Mouse (Mus musculus): ENCODE results near the gene Hsd11b1. TPM values are rescaled to one million over a fixed set of nuclear protein-coding genes. Genes with fewer than 3 reads are reported as not detected.

The Hsd11b1 gene
- total and polyA plus RNA-seq, 3 experiments, result not detected

GRCm38 (mm10) chr1:193238426-193238825, 25.4 kb downstream of the Hsd11b1 start:
- Histone ChIP-seq H3K27ac (ENCODE audit: control insufficient read depth, low read depth, low read length) (no peak overlapping the region), H3K4me3 (ENCODE audit: control insufficient read depth in 1 of 2, insufficient read depth in 1 of 2, low read depth in 2 of 2, low read length in 2 of 2) (no peak overlapping the region), H3K79me2 (ENCODE audit: control insufficient read depth, insufficient read depth, low read length, poor library complexity) (no peaks in the 10 kb centered on the region), H3K9me3 (replicated peaks; ENCODE audit: insufficient read depth, low read length) (no peaks in the 10 kb centered on the region), H3K27me3 (ENCODE audit: control insufficient read depth in 1 of 2, insufficient read depth in 2 of 2, low read length in 2 of 2) (peaks cover 0 to 4% of the 10 kb centered on the region in 2 experiments; a peak in 2 of 4 replicates), H3K4me1 (ENCODE audit: control insufficient read depth in 1 of 2, insufficient read depth in 2 of 2, low read length in 2 of 2) (no peaks in the 10 kb centered on the region), H3K36me3 (ENCODE audit: control insufficient read depth in 1 of 2, insufficient read depth in 2 of 2, low read length in 2 of 2) (no peaks in the 10 kb centered on the region), H3K9ac (ENCODE audit: control insufficient read depth, low read depth, low read length, poor library complexity, severe bottlenecking) (no peak overlapping the region)
- no peak for TF ChIP-seq ZNF384 (IDR thresholded peaks at IDR 0.05; ENCODE audit: low read depth, low read length)
- no peak for TF ChIP-seq TAL1 (IDR thresholded peaks at IDR 0.05; ENCODE audit: low read length)
- no peak for TF ChIP-seq BHLHE40 (IDR thresholded peaks at IDR 0.05; ENCODE audit: borderline replicate concordance, low read depth, low read length)
- TF ChIP-seq ZC3H11A (IDR thresholded peaks at IDR 0.05; ENCODE audit: low read depth, low read length), result no peak
- no peak for TF ChIP-seq TBP (IDR thresholded peaks at IDR 0.05; ENCODE audit: low read depth, low read length)
- no peak for TF ChIP-seq SIN3A (IDR thresholded peaks at IDR 0.05; ENCODE audit: low read length)
- TF ChIP-seq GATA1 (IDR thresholded peaks at IDR 0.05; ENCODE audit: low read depth, low read length), result no peak
- no peak for TF ChIP-seq MAFK (IDR thresholded peaks at IDR 0.05; ENCODE audit: borderline replicate concordance, low read depth, low read length)
- no peak for TF ChIP-seq MEF2A (IDR thresholded peaks at IDR 0.05; ENCODE audit: extremely low read depth, insufficient replicate concordance, low read depth, low read length, poor library complexity, severe bottlenecking)
- no peak for DNase-seq (ENCODE audit: low read depth, low spot score)

- Histone ChIP-seq H3K4me3 (ENCODE audit: control insufficient read depth in 1 of 2, insufficient read depth in 1 of 2, low read depth in 2 of 2, low read length in 2 of 2) (no peak overlapping the region), H3K79me2 (ENCODE audit: control insufficient read depth, insufficient read depth, low read length, poor library complexity) (no peaks in the 10 kb centered on the region), H3K36me3 (ENCODE audit: control insufficient read depth in 1 of 2, insufficient read depth in 2 of 2, low read length in 2 of 2) (no peaks in the 10 kb centered on the region), H3K9ac (ENCODE audit: control insufficient read depth, low read depth, low read length, poor library complexity, severe bottlenecking) (no peak overlapping the region), H3K27ac (ENCODE audit: control insufficient read depth, low read depth, low read length) (no peak overlapping the region), H3K9me3 (replicated peaks; ENCODE audit: insufficient read depth, low read length) (no peaks in the 10 kb centered on the region), H3K4me1 (ENCODE audit: control insufficient read depth in 1 of 2, insufficient read depth in 2 of 2, low read length in 2 of 2) (no peaks in the 10 kb centered on the region), H3K27me3 (ENCODE audit: control insufficient read depth in 1 of 2, insufficient read depth in 2 of 2, low read length in 2 of 2) (peaks cover 0 to 3% of the 10 kb centered on the region in 2 experiments; a peak in 1 of 4 replicates)
- no peak for DNase-seq (ENCODE audit: low read depth, low spot score)
- TF ChIP-seq CHD1 (IDR thresholded peaks at IDR 0.05; ENCODE audit: low read depth, low read length) (no peak), GATA1 (IDR thresholded peaks at IDR 0.05; ENCODE audit: low read depth, low read length) (no peak), TCF12 (IDR thresholded peaks at IDR 0.05; ENCODE audit: low read depth, low read length) (no peak), MAZ (IDR thresholded peaks at IDR 0.05; ENCODE audit: low read depth, low read length) (no peak), UBTF (IDR thresholded peaks at IDR 0.05; ENCODE audit: borderline replicate concordance, insufficient read depth, low read depth, low read length) (no peak), USF2 (IDR thresholded peaks at IDR 0.05; ENCODE audit: borderline replicate concordance in 1 of 2, insufficient read depth in 1 of 2, low read depth in 1 of 2, low read length in 2 of 2) (no peak), MYB (IDR thresholded peaks at IDR 0.05; ENCODE audit: low read depth, low read length) (no peak), POLR2AphosphoS2 (IDR thresholded peaks at IDR 0.05; ENCODE audit: low read length) (no peak), KAT2A (conservative IDR thresholded peaks at IDR 0.05; ENCODE audit: low read depth, low read length) (no peak), MYC (IDR thresholded peaks at IDR 0.05; ENCODE audit: low read depth, low read length) (no peak), SMC3 (IDR thresholded peaks at IDR 0.05; ENCODE audit: low read depth, low read length) (no peak), POLR2A (IDR thresholded peaks at IDR 0.05; ENCODE audit: control insufficient read depth in 1 of 2, insufficient read depth in 1 of 2, low read depth in 1 of 2, low read length in 2 of 2, poor library complexity in 1 of 2) (no peak), MAX (IDR thresholded peaks at IDR 0.05; ENCODE audit: low read length) (no peak), MXI1 (IDR thresholded peaks at IDR 0.05; ENCODE audit: low read depth, low read length) (no peak)
These were observed 28.9 kb downstream of the Hsd11b1 start for GRCm38 (mm10) chr1:193234930-193235329.

Data from MEL (cell line).